Mouse (Mus musculus) heart, embryonic 15.5 days (tissue): Measurements from ENCODE around the gene Tyrp1. TPM values are rescaled to one million over a fixed set of nuclear protein-coding genes. Genes with fewer than 3 reads are reported as not detected.

Experiments
- ATAC-seq: fragments of 200-750 bp; cut with Nextera tagmentation; replicated peaks from 2 replicates; pipeline ENCODE4 v1.8.0; 2017; ENCODE audit warnings: low read depth, moderate TSS enrichment; ENCODE audit not compliant: insufficient number of reproducible peaks, insufficient read depth, low FRiP score
- H3K27ac ChIP-seq: fragments of 300-500 bp; sonication (generic); 2 replicates; pipeline ENCODE4 v1.5.1; 2015; ENCODE audit warnings: mild to moderate bottlenecking, inconsistent platforms
- H3K27me3 ChIP-seq: fragments of 300-500 bp; sonication (generic); 2 replicates; pipeline ENCODE4 v1.6.1; 2015; ENCODE audit warnings: inconsistent platforms
- H3K36me3 ChIP-seq: fragments of 300-500 bp; sonication (generic); 2 replicates; pipeline ENCODE4 v1.6.1; 2015; ENCODE audit warnings: mild to moderate bottlenecking, inconsistent platforms
- H3K4me1 ChIP-seq: fragments of 300-500 bp; sonication (generic); replicated peaks from 2 replicates; pipeline ENCODE4 v1.6.1; 2015; ENCODE audit warnings: inconsistent platforms
- H3K4me2 ChIP-seq: fragments of 300-500 bp; sonication (generic); 2 replicates; pipeline ENCODE4 v1.6.1; 2015; ENCODE audit warnings: inconsistent platforms, mild to moderate bottlenecking, moderate library complexity
- H3K4me3 ChIP-seq: fragments of 300-500 bp; sonication (generic); 2 replicates; pipeline ENCODE4 v1.5.1; 2015; ENCODE audit warnings: mild to moderate bottlenecking, inconsistent platforms
- H3K9ac ChIP-seq: fragments of 300-500 bp; sonication (generic); 2 replicates; pipeline ENCODE4 v1.6.1; 2015; ENCODE audit warnings: mild to moderate bottlenecking, inconsistent platforms
- H3K9me3 ChIP-seq: fragments of 300-500 bp; sonication (generic); replicated peaks from 2 replicates; pipeline ENCODE4 v1.6.1; 2016; ENCODE audit warnings: inconsistent platforms
- WGBS: fragments of 180-500 bp; shearing (Covaris S2); methylation state at CpG from one replicate; pipeline ENCODE4 v1.1.7; 2015; ENCODE audit warnings: mixed read lengths; 5-methylcytosine and 5-hydroxymethylcytosine counted together
- polyA plus RNA-seq: library from polyadenylated mRNA; unstranded; fragments of >200 nt; fragmentation: Nextera tagmentation; extraction: Ambion mirVana; gene quantifications from 2 replicates; pipeline ENCODE4 v1.2.1, GENCODE M21; 2015

Gene Tyrp1
- polyA plus RNA-seq = 0.24 and 0.28 TPM in 2 replicates

DNA sequence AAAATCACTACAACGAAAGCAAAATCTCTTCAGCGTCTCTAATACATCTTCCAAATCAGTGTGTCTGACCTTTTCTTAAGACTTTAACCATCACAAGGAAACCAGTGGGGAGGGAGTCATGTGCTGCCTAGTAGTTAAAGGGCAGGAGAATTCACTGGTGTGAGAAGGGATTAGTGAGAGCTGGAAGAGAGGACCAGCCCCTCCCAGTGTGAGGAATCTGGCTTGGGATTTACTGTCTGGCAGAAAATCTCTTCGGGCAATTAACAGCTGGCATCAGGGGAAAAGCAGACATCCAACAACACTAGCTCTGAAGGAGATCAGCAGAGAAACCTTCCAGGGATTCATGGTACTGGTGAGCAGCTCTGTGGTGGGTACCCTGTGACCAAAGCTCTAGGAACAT lies at the start of gene Tyrp1:
TSS of gene Tyrp1 (plus strand) at position 74 of the 400 bp plus-strand sequence.
- Histone ChIP-seq H3K9me3 (no peaks in the 10 kb centered on the region), H3K27me3 (no peaks in the 10 kb centered on the region), H3K27ac (no peak within 1 kb of the TSS), H3K4me3 (no peak within 1 kb of the TSS), H3K4me1 (no peaks in the 10 kb centered on the region), H3K9ac (no peak within 1 kb of the TSS), H3K36me3 (no peaks in the 10 kb centered on the region), H3K4me2 (no peak within 1 kb of the TSS)
- 48% methylated on average over 3 of the region's 3 CpGs for WGBS
- ATAC-seq = no peak

DNA sequence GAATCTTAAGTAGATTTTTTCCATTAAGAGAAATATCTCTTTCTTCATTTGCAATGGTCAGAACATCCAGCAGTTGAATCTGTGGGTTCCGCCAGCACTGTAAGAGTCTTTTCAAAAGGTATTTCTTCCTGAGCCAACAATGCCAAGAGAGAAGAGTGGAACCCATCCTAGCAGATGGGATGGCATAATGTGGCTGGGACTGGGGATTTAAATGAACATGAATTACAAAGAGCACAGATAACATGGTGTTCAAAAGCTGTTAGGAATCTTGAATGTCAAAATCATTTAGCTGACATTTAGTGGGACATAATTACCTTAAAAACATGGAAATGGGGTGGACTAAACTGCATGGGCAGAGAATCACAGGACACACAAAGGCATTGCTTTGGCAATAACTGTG lies 45.6 kb upstream of the Tyrp1 start:
- Histone ChIP-seq H3K4me1 (no peaks in the 10 kb centered on the region), H3K4me3 (no peak overlapping the region), H3K4me2 (no peak overlapping the region), H3K9me3 (no peaks in the 10 kb centered on the region), H3K36me3 (no peaks in the 10 kb centered on the region), H3K9ac (no peak overlapping the region), H3K27me3 (no peaks in the 10 kb centered on the region), H3K27ac (no peak overlapping the region)
- ATAC-seq = no peak
- WGBS = 91% methylated on average over 1 of the region's 1 CpGs

DNA sequence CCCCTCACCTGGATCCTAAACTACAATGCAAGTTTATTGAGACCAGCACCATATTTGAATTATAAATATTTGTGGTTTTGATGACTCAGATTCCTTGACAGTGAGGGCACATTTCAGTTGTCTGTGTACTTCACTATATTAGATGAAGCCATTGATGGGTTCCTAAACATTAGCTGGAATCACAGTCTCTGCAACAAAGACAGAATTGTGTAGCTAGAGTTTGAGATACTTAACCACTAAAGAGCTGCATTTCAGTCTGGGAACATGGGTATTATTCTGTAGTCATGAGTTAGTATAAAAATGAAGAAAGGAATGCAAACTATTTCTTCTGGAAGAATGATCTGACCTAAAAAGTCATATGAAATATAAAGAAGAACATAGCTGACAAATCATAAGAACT lies 14.4 kb upstream of the Tyrp1 start:
- no peaks in the 10 kb centered on the region for H3K4me1 ChIP-seq
- no peaks in the 10 kb centered on the region for H3K36me3 ChIP-seq
- H3K9ac ChIP-seq = no peak overlapping the region
- no peak for ATAC-seq
- H3K27me3 ChIP-seq = no peaks in the 10 kb centered on the region
- no peak overlapping the region for H3K4me2 ChIP-seq
- H3K9me3 ChIP-seq = no peaks in the 10 kb centered on the region
- H3K27ac ChIP-seq = no peak overlapping the region
- no peak overlapping the region for H3K4me3 ChIP-seq

DNA sequence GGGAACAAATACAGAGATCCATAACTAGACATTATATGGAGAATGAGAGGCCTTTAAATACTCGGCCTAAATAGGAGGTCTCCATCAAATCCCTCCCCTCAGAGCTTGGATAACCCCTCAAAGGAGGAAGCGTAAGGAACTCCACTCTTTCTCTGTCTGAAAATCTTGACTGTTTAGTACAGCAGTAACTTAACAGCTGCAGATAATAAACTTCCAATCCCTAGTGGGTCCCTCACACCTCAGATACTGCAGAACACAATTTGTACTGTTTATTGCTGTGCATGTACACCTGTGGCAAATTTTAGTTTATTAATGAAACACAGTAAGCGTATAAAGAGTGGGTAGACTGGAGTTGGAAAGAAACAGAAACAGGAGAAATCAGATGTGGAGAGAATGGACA lies 12.0 kb upstream of the Tyrp1 start:
- no peaks in the 10 kb centered on the region for H3K9me3 ChIP-seq
- 65% methylated on average over 3 of the region's 3 CpGs for whole genome bisulfite sequencing
- no peak overlapping the region for H3K4me2 ChIP-seq
- H3K4me3 ChIP-seq = no peak overlapping the region
- no peak for ATAC-seq
- H3K4me1 ChIP-seq = no peaks in the 10 kb centered on the region
- no peaks in the 10 kb centered on the region for H3K27me3 ChIP-seq
- no peak overlapping the region for H3K9ac ChIP-seq
- no peak overlapping the region for H3K27ac ChIP-seq
- H3K36me3 ChIP-seq = no peaks in the 10 kb centered on the region

DNA sequence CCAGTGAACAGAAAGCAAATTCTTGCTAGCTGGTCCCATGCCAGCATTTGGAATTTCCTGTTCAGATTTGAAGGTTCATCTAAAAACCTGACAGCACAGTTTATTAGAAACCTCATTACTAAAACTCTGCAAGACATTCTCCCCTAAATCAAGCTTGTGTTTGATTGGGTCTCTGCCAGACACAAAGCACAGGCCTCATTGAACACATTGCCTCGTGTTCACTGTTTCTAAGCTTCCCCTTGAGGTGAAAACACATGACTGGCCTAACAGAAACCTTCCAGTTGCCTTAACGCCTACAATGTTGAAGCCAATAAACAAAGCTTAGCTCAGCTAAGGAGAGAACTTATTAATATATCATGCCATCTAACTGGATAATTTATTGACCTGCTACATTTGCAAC lies 5.7 kb upstream of the Tyrp1 start:
- Histone ChIP-seq H3K27me3 (no peaks in the 10 kb centered on the region), H3K4me3 (no peak overlapping the region), H3K27ac (no peak overlapping the region), H3K9ac (no peak overlapping the region), H3K36me3 (no peaks in the 10 kb centered on the region), H3K9me3 (no peaks in the 10 kb centered on the region), H3K4me2 (no peak overlapping the region), H3K4me1 (no peaks in the 10 kb centered on the region)
- no peak for ATAC-seq
- 50% methylated on average over 2 of the region's 2 CpGs for WGBS

DNA sequence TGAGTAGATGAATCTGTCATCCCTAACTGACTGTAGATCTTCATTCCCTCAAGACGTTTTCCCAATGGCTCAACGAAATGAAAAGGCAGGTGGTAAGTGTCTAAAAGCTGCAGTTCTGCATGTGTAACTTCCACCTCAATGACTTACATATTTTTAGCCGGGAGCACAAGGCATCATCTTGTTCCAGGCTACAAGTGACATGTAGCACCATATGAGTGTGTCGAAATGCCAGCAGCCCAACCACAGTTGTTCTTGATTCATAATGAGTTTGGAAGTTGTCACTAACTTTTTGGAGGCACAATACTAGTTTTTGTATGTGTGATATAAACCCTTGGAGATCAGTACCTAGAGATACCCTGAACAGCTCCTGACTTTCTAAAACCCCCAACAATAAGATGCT lies 5.4 kb downstream of the Tyrp1 start:
- Histone ChIP-seq H3K36me3 (no peaks in the 10 kb centered on the region), H3K27ac (no peak overlapping the region), H3K4me1 (no peaks in the 10 kb centered on the region), H3K9ac (no peak overlapping the region), H3K4me2 (no peak overlapping the region), H3K9me3 (no peaks in the 10 kb centered on the region), H3K4me3 (no peak overlapping the region), H3K27me3 (no peaks in the 10 kb centered on the region)
- 62% methylated on average over 4 of the region's 4 CpGs for WGBS
- no peak for ATAC-seq

DNA sequence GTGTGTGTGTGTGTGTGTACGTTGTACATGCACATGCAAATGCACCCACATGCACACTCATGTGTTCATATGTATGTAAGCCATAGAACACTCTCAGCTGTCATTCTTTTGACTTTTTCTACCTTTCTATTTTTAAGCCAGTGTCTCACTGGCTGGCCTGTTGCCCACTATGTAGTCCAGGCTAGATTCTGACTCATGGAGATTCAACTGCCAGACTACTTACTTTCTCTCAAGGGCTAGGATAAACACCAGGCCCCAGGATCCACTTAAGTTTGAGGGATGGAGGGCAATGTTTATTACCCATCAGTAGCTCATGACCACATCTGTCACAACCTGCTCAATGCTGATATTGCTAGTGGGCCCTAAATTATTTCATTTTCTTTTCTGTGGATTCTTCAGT lies 8.1 kb downstream of the Tyrp1 start:
- Histone ChIP-seq H3K27me3 (no peaks in the 10 kb centered on the region), H3K27ac (no peak overlapping the region), H3K4me3 (no peak overlapping the region), H3K4me1 (no peaks in the 10 kb centered on the region), H3K9me3 (no peaks in the 10 kb centered on the region), H3K9ac (no peak overlapping the region), H3K36me3 (no peaks in the 10 kb centered on the region), H3K4me2 (no peak overlapping the region)
- WGBS = 75% methylated on average over 1 of the region's 1 CpGs
- ATAC-seq = no peak

DNA sequence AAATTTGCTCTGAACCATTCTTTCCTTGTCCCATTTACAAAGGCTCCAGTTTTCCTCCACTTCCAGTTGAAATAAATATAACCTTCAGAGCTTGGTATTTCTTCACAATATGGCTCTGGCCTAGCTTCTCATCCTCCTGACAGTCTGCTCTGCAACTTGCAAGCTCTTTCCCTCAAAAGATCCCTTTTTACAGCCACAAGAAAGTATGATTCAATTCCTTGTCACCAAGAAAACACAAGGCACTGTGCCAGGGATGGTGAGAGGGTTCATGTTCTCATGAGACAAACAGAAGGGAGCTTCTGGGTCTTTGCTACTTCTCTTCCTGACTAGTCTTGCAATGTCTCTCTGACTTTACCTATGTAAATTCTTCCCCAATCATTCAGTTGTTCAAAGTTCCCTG lies 9.8 kb downstream of the Tyrp1 start:
- Histone ChIP-seq H3K36me3 (no peaks in the 10 kb centered on the region), H3K4me2 (no peak overlapping the region), H3K4me3 (no peak overlapping the region), H3K9ac (no peak overlapping the region), H3K27me3 (no peaks in the 10 kb centered on the region), H3K4me1 (no peaks in the 10 kb centered on the region), H3K9me3 (no peaks in the 10 kb centered on the region), H3K27ac (no peak overlapping the region)
- ATAC-seq = no peak

DNA sequence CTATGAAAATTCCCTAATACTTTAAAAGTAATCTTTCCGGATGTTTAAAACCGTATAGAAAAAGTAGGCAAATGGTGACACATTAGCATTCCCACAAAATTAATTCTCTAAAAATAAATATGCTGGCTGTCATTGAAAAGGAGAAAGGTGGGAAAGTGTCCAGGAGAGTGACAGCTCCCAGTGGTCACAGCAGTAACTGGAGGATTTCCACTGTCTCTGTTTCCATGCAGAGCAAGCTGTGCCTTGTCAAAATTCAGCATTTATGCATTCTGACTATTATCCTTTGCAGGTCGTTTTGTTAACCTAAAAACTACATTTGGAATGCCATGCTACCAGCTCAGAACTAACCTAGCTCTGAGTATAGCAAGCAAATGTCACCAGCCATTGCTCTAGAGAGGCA lies 12.1 kb downstream of the Tyrp1 start:
- no peaks in the 10 kb centered on the region for H3K9me3 ChIP-seq
- WGBS = 59% methylated on average over 3 of the region's 3 CpGs
- H3K27ac ChIP-seq = no peak overlapping the region
- no peak for ATAC-seq
- H3K4me3 ChIP-seq = no peak overlapping the region
- no peaks in the 10 kb centered on the region for H3K27me3 ChIP-seq
- no peaks in the 10 kb centered on the region for H3K36me3 ChIP-seq
- no peak overlapping the region for H3K9ac ChIP-seq
- no peak overlapping the region for H3K4me2 ChIP-seq
- no peaks in the 10 kb centered on the region for H3K4me1 ChIP-seq

DNA sequence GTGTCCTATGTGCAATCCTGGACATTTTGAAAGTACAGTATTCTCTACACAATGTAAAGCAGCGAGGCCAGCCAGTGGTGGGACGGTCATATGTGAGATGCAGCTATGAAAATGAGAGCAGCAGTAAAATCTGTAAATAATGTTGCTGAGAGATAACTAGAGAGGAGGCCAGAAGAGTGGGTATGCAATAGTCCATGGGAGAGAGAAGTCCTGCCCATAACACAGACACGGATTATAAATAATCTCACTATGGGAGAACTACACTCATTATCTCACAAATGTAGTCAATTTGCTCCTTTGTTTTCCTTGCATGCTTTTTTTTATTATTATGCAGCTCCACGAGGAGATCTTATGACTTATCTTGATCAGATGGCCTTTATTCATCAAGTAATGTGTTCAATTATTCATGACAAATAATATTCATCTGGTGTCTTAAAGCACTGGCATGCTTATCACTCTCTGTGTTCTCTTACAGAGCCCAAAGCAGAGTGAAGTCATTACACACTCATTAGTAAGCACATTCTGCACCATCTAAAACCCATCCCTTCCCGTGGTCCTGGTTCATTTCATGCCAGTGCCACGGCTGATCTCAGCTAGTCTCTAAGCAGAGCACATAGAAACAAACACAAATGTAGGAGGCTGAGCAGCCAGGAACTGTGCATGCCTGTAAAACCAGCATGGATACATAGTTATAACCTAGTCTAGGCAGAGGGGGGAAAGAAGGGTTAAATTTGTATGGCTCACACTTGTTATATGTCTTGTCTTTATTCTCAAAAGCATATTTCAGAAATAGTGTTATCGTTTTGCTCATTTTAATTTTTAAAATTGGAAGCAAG lies 18.9 kb downstream of the Tyrp1 start:
- 67% methylated on average over 7 of the region's 7 CpGs for WGBS
- H3K4me2 ChIP-seq = no peak overlapping the region
- H3K4me1 ChIP-seq = no peaks in the 10 kb centered on the region
- no peaks in the 10 kb centered on the region for H3K9me3 ChIP-seq
- H3K27me3 ChIP-seq = no peaks in the 10 kb centered on the region
- H3K9ac ChIP-seq = no peak overlapping the region
- no peaks in the 10 kb centered on the region for H3K36me3 ChIP-seq
- ATAC-seq = no peak
- H3K4me3 ChIP-seq = no peak overlapping the region
- no peak overlapping the region for H3K27ac ChIP-seq

DNA sequence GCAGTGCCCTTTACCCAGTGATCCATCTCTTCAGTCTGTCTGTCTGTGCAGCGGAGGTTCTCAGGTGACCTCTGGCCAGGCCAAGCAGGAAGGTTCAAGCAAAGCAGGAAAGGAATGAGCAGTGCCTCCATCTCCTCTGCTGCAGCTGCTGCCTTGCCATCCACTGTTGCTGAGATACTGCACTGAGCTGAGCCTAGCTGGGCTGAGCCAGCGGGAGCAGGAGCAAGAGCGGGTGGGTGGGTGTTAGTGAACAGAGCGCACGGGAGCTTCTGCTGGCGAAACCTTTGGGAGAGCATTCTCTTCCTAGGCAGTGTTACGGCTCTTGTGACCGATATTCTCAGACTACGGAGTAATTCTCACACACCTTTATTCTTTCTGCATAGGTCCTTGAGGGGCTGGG lies 21.6 kb downstream of the Tyrp1 start:
- no peak overlapping the region for H3K4me2 ChIP-seq
- no peak overlapping the region for H3K9ac ChIP-seq
- H3K9me3 ChIP-seq = no peaks in the 10 kb centered on the region
- no peak overlapping the region for H3K4me3 ChIP-seq
- ATAC-seq = no peak
- no peak overlapping the region for H3K27ac ChIP-seq
- no peaks in the 10 kb centered on the region for H3K36me3 ChIP-seq
- 64% methylated on average over 9 of the region's 9 CpGs for WGBS
- H3K27me3 ChIP-seq = no peaks in the 10 kb centered on the region
- H3K4me1 ChIP-seq = no peaks in the 10 kb centered on the region

DNA sequence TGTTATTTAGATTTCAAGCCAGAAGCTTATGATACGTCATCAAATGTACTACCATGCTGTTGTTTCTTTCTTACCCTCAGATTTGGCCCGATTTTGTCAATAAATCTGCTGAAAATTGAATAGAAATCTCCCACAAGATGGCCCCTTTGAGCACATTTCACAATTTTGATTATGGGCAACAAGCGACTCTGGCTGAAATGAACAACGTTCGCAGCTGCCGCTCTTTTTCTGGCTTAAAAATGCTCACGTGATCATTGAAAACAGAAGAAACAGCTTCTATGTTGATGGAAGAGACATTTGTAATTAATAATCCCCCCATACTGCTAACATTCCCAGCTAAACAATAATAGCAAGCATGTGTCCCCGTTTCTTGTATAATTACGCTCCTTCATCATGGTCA lies 29.0 kb downstream of the Tyrp1 start:
- Histone ChIP-seq H3K4me1 (peaks cover 6% of the 10 kb centered on the region), H3K4me3 (no peak overlapping the region), H3K4me2 (no peak overlapping the region), H3K27ac (no peak overlapping the region), H3K9me3 (no peaks in the 10 kb centered on the region), H3K9ac (no peak overlapping the region), H3K36me3 (no peaks in the 10 kb centered on the region), H3K27me3 (no peaks in the 10 kb centered on the region)
- 85% methylated on average over 9 of the region's 9 CpGs for WGBS
- no peak for ATAC-seq
